Mouse (Mus musculus) testis, adult 2 months (tissue): Measurements from ENCODE around the gene Erfe. TPM values are rescaled to one million over a fixed set of nuclear protein-coding genes. Genes with fewer than 3 reads are reported as not detected.

Experiments used
- H3K27ac ChIP-seq: fragments of 200-500 bp; 2 replicates; pipeline ENCODE4 v1.5.1; 2012; ENCODE audit warnings: low read depth, low read length; ENCODE audit not compliant: control insufficient read depth, insufficient read depth
- H3K27me3 ChIP-seq: fragments of 200-500 bp; 2 replicates; pipeline ENCODE4 v1.6.1; 2012; ENCODE audit warnings: mild to moderate bottlenecking, low read length, moderate library complexity; ENCODE audit not compliant: control insufficient read depth, insufficient read depth
- H3K36me3 ChIP-seq: fragments of 200-500 bp; 2 replicates; pipeline ENCODE4 v1.6.1; 2012; ENCODE audit warnings: mild to moderate bottlenecking, low read length; ENCODE audit not compliant: control insufficient read depth, insufficient read depth
- H3K4me1 ChIP-seq: fragments of 200-500 bp; 2 replicates; pipeline ENCODE4 v1.6.1; 2012; ENCODE audit warnings: low read length; ENCODE audit not compliant: control insufficient read depth, insufficient read depth
- H3K4me3 ChIP-seq: fragments of 200-500 bp; 2 replicates; pipeline ENCODE4 v1.5.1; 2012; ENCODE audit warnings: low read depth, mild to moderate bottlenecking, low read length, moderate library complexity, mixed read lengths; ENCODE audit not compliant: control insufficient read depth
- CTCF ChIP-seq: fragments of 200-500 bp; IDR thresholded peaks from 2 replicates; pipeline ENCODE4 v1.5.1; 2012; ENCODE audit warnings: low read depth, mild to moderate bottlenecking, inconsistent platforms, low read length, moderate library complexity; ENCODE audit not compliant: control insufficient read depth, insufficient read depth, insufficient replicate concordance
- POLR2A ChIP-seq: fragments of 200-500 bp; IDR thresholded peaks from 2 replicates; pipeline ENCODE4 v1.6.1; 2012; ENCODE audit warnings: low read depth, mild to moderate bottlenecking, inconsistent platforms, low read length, moderate library complexity; ENCODE audit not compliant: control insufficient read depth
- polyA plus RNA-seq: library from polyadenylated mRNA; depleted of rRNA; stranded (reverse); fragments of >200 nt; gene quantifications from 2 replicates; pipeline ENCODE4 v1.2.3, GENCODE M21; 2012

Gene Erfe
- polyA plus RNA-seq, 1 experiment, result 1.2 TPM

- Histone ChIP-seq H3K4me1 (peaks cover 15% of the 10 kb centered on the region), H3K36me3 (no peaks in the 10 kb centered on the region), H3K27ac (no peak overlapping the region), H3K4me3 (peak overlapping the region; percentile 62), H3K27me3 (no peaks in the 10 kb centered on the region)
- TF ChIP-seq POLR2A, result no peak
- no peak for TF ChIP-seq CTCF
Observed at GRCm38 (mm10) chr1:91407819-91408218, 41.6 kb downstream of the Erfe start.

GRCm38 (mm10) chr1:91411631-91412285, 45.5 kb downstream of the Erfe start:
- Histone ChIP-seq H3K36me3 (no peaks in the 10 kb centered on the region), H3K4me1 (peaks cover 26% of the 10 kb centered on the region), H3K27ac (no peak overlapping the region), H3K4me3 (no peak overlapping the region), H3K27me3 (no peaks in the 10 kb centered on the region)
- no peak for TF ChIP-seq CTCF
- TF ChIP-seq POLR2A, result no peak

GRCm38 (mm10) chr1:91412286-91413029, 46.2 kb downstream of the Erfe start:
- H3K36me3 ChIP-seq, result no peaks in the 10 kb centered on the region
- 0 out of 2 replicates have a peak overlapping the region, but pooled peaks have one; percentile 8 for H3K27ac ChIP-seq
- H3K4me1 ChIP-seq, result peaks cover 26% of the 10 kb centered on the region
- TF ChIP-seq CTCF (0 out of 2 replicates have a peak, but pooled peaks have one; percentile 0), POLR2A (no peak)
- H3K4me3 ChIP-seq, result peak overlapping the region; percentile 84
- H3K27me3 ChIP-seq, result no peaks in the 10 kb centered on the region

- no peaks in the 10 kb centered on the region; the same call in 1 of the 2 replicates for H3K36me3 ChIP-seq
- 0 out of 2 replicates have a peak overlapping the region, but pooled peaks have one; percentile 8 for H3K27ac ChIP-seq
- H3K4me3 ChIP-seq, result peak overlapping the region; percentile 84
- no peaks in the 10 kb centered on the region for H3K27me3 ChIP-seq
- H3K4me1 ChIP-seq, result peaks cover 23% of the 10 kb centered on the region
- TF ChIP-seq CTCF (no peak), POLR2A (peak; percentile 63)
Observed at GRCm38 (mm10) chr1:91413030-91413506, 46.8 kb downstream of the Erfe start.

- peaks cover 23% of the 10 kb centered on the region for H3K4me1 ChIP-seq
- no peaks in the 10 kb centered on the region for H3K27me3 ChIP-seq
- no peak overlapping the region for H3K27ac ChIP-seq
- no peaks in the 10 kb centered on the region; the same call in 1 of the 2 replicates for H3K36me3 ChIP-seq
- TF ChIP-seq CTCF (no peak), POLR2A (no peak)
- H3K4me3 ChIP-seq, result peak overlapping the region; percentile 55
Observed at GRCm38 (mm10) chr1:91413536-91413897, 47.3 kb downstream of the Erfe start.

GRCm38 (mm10) chr1:91413898-91414594, 47.8 kb downstream of the Erfe start, which contains the start of gene Hes6:
TSS of gene Hes6 (minus strand) at chr1:91414038.
- H3K4me1 ChIP-seq, result peaks cover 23% of the 10 kb centered on the region
- no peaks in the 10 kb centered on the region; the same call in 1 of the 2 replicates for H3K36me3 ChIP-seq
- no peaks in the 10 kb centered on the region for H3K27me3 ChIP-seq
- TF ChIP-seq POLR2A, result no peak
- TF ChIP-seq CTCF, result no peak
- H3K27ac ChIP-seq, result 0 out of 2 replicates have a peak within 1 kb of the TSS, but pooled peaks have one; percentile 8
- H3K4me3 ChIP-seq, result peak within 1 kb of the TSS; percentile 84
